Mouse (Mus musculus) stomach, postnatal 0 days (tissue): Measurements from ENCODE around the gene Armc2.

Experiments
- CTCF ChIP-seq: IDR thresholded peaks from 2 replicates; pipeline ENCODE4 v1.5.1; 2016; ENCODE audit warnings: antibody characterized with exemption, low read depth, mild to moderate bottlenecking, moderate library complexity
- EP300 ChIP-seq: optimal IDR thresholded peaks from 2 replicates; pipeline ENCODE3; 2016; ENCODE audit warnings: antibody characterized with exemption

DNA sequence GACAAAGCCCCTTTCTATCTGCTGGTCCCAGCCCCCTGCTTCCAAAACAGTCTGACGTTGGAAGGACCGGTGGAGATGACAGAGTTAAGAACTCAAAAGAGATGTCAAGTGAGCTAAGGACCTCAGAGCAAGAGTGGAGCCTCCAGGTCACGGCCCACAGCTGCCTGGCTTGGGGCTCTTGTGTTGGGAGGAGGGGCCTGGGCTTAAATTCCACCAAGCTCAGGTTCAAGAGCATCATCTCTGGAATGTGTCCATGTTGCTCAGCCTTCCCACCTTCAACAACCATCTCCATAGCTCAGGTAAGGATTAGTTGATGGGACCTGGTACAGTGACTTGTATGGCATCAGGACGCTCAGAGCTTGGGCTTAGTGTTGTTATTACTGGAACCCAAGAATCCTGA lies 23.7 kb downstream of the Armc2 start:
- no peak for TF ChIP-seq CTCF
- no peak for TF ChIP-seq EP300
